Mouse (Mus musculus): Measurements from ENCODE around the gene Kmt5a.

DNA sequence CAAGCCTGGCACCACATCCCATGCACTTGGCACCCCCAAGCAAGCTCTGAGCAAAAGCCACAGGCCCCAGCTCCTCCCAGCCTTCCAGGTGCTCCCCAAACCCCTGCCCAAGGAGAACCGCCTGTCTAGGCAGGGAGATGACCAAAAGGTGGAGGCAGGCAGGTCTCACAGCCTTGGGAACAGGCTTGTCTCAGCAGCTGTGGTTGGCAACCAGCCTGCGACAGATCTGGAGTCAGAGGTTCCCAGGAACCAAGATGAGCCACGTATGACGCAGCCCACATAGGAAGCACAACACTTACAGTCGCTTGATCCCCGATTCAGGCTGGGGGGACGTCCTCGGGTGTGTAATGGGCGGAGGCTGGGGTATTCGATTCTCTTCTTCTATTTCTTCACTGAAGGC, 61.8 kb downstream of the Kmt5a start:
- no peak for TF ChIP-seq ZNF384 (IDR thresholded peaks at IDR 0.05; ENCODE audit: low read depth, low read length)
- no peak for TF ChIP-seq ZC3H11A (IDR thresholded peaks at IDR 0.05; ENCODE audit: borderline replicate concordance, low read depth, low read length)
- TF ChIP-seq MAFK (IDR thresholded peaks at IDR 0.05; ENCODE audit: insufficient read depth, low read depth, low read length): no peak
